Mouse (Mus musculus): ENCODE measurements around the gene Zfp729b.

Gene Zfp729b

GRCm38 (mm10) chr13:67609066-67609876 lies at the start of gene Zfp729b:
Gene Zfp729b (minus strand): TSS chr13:67609707.
- peak; percentile 91 for DNase-seq (ENCODE audit: low read depth, low spot score)

- DNase-seq (ENCODE audit: low read depth, low spot score): peak; percentile 90
These were observed 43.0 kb upstream of the Zfp729b start for GRCm38 (mm10) chr13:67652496-67652895.

GRCm38 (mm10) chr13:67637294-67638007 lies 27.9 kb upstream of the Zfp729b start, which contains the start of the genes Gm49345 and Zfp729a:
Gene Gm49345 (minus strand): TSS chr13:67637769.
Gene Zfp729a (minus strand): TSS chr13:67637791.
- peak; percentile 94 for DNase-seq (ENCODE audit: low read depth, low spot score)

GRCm38 (mm10) chr13:67610108-67610507 lies 601 bp upstream of the Zfp729b start:
- no peak for DNase-seq (ENCODE audit: low read depth, low spot score)

GRCm38 (mm10) chr13:67572591-67573189 lies 36.8 kb downstream of the Zfp729b start:
- DNase-seq (ENCODE audit: low read depth, low spot score): peak; percentile 60

GRCm38 (mm10) chr13:67553730-67554129 lies 55.8 kb downstream of the Zfp729b start, which contains the start of gene Zfp748:
Gene Zfp748 (minus strand): TSS chr13:67553830.
- no peak for DNase-seq (ENCODE audit: low read depth, low spot score)

GRCm38 (mm10) chr13:67552505-67553346 lies 56.8 kb downstream of the Zfp729b start:
- DNase-seq (ENCODE audit: low read depth, low spot score): peak; percentile 97

- peak; percentile 81 for DNase-seq (ENCODE audit: low read depth, low spot score)
These were observed 63.6 kb downstream of the Zfp729b start for GRCm38 (mm10) chr13:67545941-67546340.
